Mouse (Mus musculus): ENCODE measurements around the gene Scrg1. TPM values are rescaled to one million over a fixed set of nuclear protein-coding genes. Genes with fewer than 3 reads are reported as not detected.
A peak's percentile ranks its signal among the peaks of the same experiment; 100 is the strongest.

Scrg1 gene
- total RNA-seq, 2 experiments from 2014 or later = not detected

- intact Hi-C loops (cut with DNase I) = no loop called here
- DNase-seq (ENCODE audit: low spot score) = no peak
Observed at GRCm38 (mm10) chr8:57450726-57451125, 5.0 kb upstream of the Scrg1 start.

DNA sequence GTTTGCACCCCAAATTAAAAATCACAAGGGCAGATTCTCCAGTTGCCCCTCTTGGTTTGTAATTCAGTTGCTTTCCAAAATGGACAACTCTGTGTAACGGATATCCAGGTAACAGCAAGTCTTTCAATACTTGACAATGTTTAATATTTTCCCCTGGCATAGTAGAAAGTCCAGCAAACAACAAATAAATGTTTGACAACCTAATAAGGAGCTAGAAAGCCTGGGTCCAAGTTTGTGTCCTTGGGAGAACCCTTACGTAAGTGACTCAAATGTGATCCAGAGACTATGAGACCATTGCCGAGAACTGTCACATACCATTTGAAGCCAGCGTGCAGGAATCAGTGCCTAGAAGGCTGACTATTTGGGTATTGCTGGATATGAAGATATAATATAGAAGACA lies 3.8 kb upstream of the Scrg1 start:
- intact Hi-C loops (cut with DNase I) = no loop called here
- DNase-seq (ENCODE audit: low spot score) = no peak

GRCm38 (mm10) chr8:57453361-57453760 lies 2.4 kb upstream of the Scrg1 start:
- DNase-seq (ENCODE audit: low spot score) = no peak

GRCm38 (mm10) chr8:57457152-57457551 lies 1.4 kb downstream of the Scrg1 start:
- no peak for DNase-seq (ENCODE audit: low spot score)
- intact Hi-C loops (cut with DNase I) = no loop called here

More at GRCm38 (mm10) chr8:57453361-57453760, 2.4 kb upstream of the Scrg1 start:
- intact Hi-C loops (cut with DNase I) = no loop called here

GRCm38 (mm10) chr8:57457942-57458341 lies 2.2 kb downstream of the Scrg1 start:
- intact Hi-C loops (cut with DNase I) = no loop called here
- DNase-seq (ENCODE audit: low spot score) = no peak

DNA sequence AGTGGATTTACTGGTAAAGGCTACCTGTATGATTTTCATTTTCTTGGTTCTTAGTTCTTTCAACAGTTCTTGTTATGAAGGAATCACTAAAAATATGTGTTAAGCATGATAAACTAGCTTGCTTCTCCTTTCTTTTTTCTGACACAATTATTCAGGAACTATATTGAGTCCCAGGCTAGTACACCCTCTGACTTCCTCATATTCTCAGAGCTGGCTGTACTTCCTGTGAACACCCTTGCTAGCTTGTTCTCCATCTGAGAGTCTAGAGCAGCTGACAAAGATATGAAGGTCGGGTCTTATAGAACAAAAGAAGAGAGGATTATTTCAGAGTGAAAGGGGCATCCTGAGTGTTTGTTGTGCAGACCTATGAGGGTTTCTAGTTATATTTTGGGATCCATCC lies 7.1 kb downstream of the Scrg1 start:
- intact Hi-C loops (cut with DNase I) = no loop called here
- no peak for DNase-seq (ENCODE audit: low spot score)

GRCm38 (mm10) chr8:57463757-57464156 lies 8.0 kb downstream of the Scrg1 start:
- intact Hi-C loops (cut with DNase I) = no loop called here
- DNase-seq (ENCODE audit: low spot score) = no peak

DNA sequence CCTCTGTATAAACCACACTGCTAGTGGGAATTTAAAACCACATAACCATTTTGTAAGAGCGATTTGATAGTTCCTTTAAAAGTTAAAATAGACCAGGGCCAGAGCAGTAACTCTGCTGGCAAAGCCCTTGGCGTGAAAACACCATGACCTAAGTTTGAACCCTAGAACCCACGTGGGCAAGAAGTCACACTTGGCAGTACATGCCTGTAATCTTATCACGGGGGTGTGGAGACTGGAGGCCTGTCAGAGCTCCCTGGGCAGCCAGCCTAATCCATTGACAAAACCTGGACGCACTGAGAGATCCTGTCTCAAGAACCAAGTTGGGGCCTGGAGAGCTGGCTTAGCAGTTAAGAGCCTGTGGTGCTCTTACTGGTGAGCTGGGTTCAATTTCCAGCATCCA lies 12.9 kb downstream of the Scrg1 start:
- DNase-seq (ENCODE audit: low spot score) = peak; percentile 85
- intact Hi-C loops (cut with DNase I) = no loop called here

DNA sequence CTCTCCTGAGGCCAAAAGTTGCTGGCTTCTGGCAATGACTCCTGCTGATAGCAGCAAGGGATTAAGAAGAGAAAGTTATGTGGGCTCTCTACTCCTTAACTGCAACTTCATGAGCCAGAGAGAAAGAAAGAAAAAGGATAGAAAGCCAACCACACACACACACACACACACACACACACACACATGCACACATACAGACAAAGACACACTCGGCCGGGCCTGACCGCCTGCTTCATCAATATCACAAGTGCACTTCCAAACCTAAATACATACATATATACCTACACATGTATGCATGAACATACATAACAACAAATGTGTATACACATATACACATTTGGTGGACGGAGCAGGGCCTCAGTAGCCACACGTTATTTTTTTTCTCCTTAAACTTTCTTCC lies 15.1 kb downstream of the Scrg1 start:
- intact Hi-C loops (cut with DNase I) = no loop called here
- no peak for DNase-seq (ENCODE audit: low spot score)

GRCm38 (mm10) chr8:57473751-57474150 lies 18.0 kb downstream of the Scrg1 start:
- no peak for DNase-seq (ENCODE audit: low spot score)
- intact Hi-C loops (cut with DNase I) = no loop called here

DNA sequence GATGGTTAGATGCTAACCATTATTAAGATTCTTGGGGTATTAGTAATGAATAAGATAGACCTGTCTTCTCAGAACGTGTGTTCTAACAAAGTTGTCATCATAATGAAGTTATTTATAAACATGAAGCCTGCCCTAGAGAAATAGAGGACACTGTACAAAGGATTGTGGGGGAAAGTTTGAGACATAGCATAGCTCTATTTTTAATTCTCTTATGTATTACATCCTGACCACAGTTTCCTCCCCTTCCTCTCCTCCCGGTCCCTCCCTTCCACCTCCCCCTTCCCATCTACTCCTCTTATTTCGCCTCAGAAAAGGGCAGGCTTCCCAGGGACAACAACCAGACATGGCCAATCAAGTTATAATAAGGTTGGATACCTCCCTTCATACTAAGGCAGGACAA lies 22.7 kb downstream of the Scrg1 start:
- intact Hi-C loops (cut with DNase I) = no loop called here
- DNase-seq (ENCODE audit: low spot score) = no peak

GRCm38 (mm10) chr8:57479700-57480099 lies 24.0 kb downstream of the Scrg1 start:
- intact Hi-C loops (cut with DNase I) = no loop called here

DNA sequence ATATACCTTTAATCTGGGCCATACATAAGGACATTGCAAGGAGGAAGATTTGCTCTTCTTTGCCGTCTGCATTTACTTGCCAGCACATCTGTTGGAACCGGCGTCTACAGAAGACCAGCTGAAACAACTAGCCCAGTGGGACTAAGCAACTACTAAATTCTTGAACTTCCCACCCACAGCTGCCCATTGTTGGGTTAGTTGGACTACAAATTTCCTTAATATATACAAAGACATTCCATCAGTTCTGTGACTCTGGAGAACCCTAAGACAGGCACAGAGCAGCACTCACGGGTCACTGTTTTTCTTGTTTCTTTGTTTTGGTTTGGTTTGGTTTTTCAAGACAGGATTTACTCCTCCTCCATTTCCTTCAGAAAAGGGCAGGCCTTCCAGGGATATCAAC lies 24.9 kb downstream of the Scrg1 start:
- no peak for DNase-seq (ENCODE audit: low spot score)
- intact Hi-C loops (cut with DNase I) = no loop called here

More at GRCm38 (mm10) chr8:57479700-57480099, 24.0 kb downstream of the Scrg1 start:
- no peak for DNase-seq (ENCODE audit: low spot score)

- intact Hi-C loops (cut with DNase I) = loop anchor here (5.0 kb wide), 3 partner anchors 46 to 166 kb away; partner anchors contain the start of gene Galnt7
- DNase-seq (ENCODE audit: low spot score) = peak; percentile 28
Observed at GRCm38 (mm10) chr8:57486491-57487440, 31.0 kb downstream of the Scrg1 start.

- intact Hi-C loops (cut with DNase I) = loop anchor here (2.0 to 5.0 kb wide), 4 partner anchors 23 to 165 kb away; partner anchors contain the start of genes Galnt7 and Hmgb2
- peak; percentile 98 for DNase-seq (ENCODE audit: low spot score)
Observed at GRCm38 (mm10) chr8:57487441-57488155, 31.9 kb downstream of the Scrg1 start, which contains the start of gene Sap30. Sap30 (minus strand) TSS chr8:57487860.

DNA sequence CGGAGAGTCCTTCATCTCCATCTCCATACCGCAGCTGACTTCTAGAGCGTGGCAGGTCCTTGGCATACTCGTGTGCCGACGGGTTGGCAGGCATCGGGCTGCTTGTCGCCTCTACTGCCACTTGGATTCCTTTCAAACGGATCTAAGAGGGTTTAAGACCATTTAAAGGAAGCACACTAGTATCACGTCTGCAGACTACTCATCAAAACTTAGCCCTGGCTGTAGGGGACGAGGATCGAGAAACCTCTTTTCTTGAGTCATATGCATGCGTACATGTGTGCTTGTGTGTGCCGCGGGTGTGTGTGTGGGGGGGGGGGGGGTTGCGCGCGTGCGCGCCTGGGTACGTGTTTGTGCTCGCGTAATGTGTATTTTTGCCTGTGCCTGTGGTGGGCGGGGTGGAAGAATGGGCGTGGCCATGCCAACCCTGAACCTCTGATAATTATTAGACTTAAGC lies 32.6 kb downstream of the Scrg1 start:
- DNase-seq (ENCODE audit: low spot score) = peak; percentile 27
- intact Hi-C loops (cut with DNase I) = loop anchor here (2.0 to 5.0 kb wide), 4 partner anchors 22 to 164 kb away; partner anchors contain the start of genes Galnt7 and Hmgb2

DNA sequence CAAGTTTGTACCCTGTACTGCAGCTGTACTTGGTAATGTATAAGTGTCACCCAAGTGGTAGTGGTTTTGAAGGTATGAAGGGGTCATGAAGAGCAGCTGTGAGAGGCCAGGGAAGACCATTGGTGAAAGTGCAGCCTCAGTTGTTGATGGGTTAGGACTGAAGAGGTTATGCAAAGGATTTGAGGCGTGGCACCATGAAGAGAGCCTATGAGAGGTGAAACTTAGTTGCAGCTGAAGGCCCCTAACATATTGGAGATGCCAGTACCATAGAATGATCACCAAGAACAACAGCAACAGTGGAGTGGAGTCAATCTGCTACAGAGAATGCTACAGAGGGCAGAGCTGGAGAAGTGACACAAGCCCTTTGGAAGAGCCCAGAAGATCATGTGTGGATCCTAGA lies 33.6 kb downstream of the Scrg1 start:
- intact Hi-C loops (cut with DNase I) = loop anchor here (2.0 to 5.0 kb wide), 4 partner anchors 21 to 163 kb away; partner anchors contain the start of genes Galnt7 and Hmgb2
- no peak for DNase-seq (ENCODE audit: low spot score)

DNA sequence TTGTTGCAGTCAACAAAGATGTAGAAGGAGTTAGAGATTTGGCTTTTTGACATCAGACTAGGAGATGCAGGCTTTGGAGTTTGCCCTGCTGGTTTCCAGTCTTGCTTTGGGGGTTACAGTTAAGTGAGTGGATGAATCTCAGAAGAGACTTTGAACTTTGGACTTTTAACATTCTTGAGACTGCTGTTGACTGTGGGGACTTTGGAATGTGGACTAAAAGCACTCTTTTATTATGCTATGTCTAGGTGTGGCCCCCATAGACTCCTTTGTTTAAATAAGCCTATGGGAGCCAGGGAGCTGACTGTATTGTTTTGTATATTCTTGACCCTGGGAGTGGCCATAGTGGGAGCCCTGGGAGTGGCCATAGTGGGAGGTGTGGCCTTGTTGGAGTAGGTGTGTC lies 34.2 kb downstream of the Scrg1 start:
- no peak for DNase-seq (ENCODE audit: low spot score)
- intact Hi-C loops (cut with DNase I) = loop anchor here (2.0 to 5.0 kb wide), 4 partner anchors 21 to 162 kb away; partner anchors contain the start of genes Galnt7 and Hmgb2

- intact Hi-C loops (cut with DNase I) = no loop called here
- DNase-seq (ENCODE audit: low spot score) = no peak
Observed at GRCm38 (mm10) chr8:57491873-57492272, 36.1 kb downstream of the Scrg1 start.

DNA sequence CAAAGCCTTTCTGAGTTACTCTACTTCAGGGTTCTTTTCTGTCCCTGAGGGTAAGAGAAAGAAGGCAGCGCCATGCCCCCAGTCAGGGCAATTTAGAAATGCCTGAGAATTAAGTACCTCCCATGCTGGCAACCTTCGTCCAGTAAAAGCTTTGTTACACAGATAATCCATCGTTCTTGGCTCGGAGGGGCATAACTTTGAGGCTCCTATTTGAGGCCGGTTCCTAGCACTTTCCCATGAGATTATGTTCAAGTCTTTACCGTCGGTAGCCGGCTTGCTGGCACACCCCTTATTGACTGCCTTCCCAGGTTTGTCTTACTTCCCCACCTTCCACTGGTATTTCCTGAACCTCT lies 42.7 kb downstream of the Scrg1 start:
- DNase-seq (ENCODE audit: low spot score) = no peak
- intact Hi-C loops (cut with DNase I) = no loop called here

Data from heart, postnatal 25 days (tissue).